Mouse (Mus musculus) CH12.LX (cell line): ENCODE measurements at regions not wholly inside any gene's neighbourhood (a gene's known extent, or its start where the extent isn't known, plus 50 kb on each side); places are given as distances from the start of the nearest gene placed in this dataset.

Experiments used
- DNase-seq: peaks from one replicate; pipeline ENCODE4 v3.0.0-alpha.2; 2013; ENCODE audit errors: extremely low read depth
- H3K27ac ChIP-seq: 2 replicates; pipeline ENCODE4 v1.5.1; 2012; ENCODE audit warnings: low read depth, mild to moderate bottlenecking, control low read depth, moderate library complexity; ENCODE audit not compliant: insufficient read depth
- H3K27me3 ChIP-seq: replicated peaks from 2 replicates; pipeline ENCODE3; 2012; ENCODE audit warnings: inconsistent platforms
- H3K36me3 ChIP-seq, 2 experiments: replicated peaks in 1 of 2; 2 replicates each; pipeline versions ENCODE3 to v1.6.1; 2012; ENCODE audit warnings: inconsistent platforms in 1 of 2, low read length in 1 of 2, mild to moderate bottlenecking in 1 of 2, mixed read lengths in 1 of 2, moderate library complexity in 1 of 2; ENCODE audit not compliant: control insufficient read depth in 1 of 2, insufficient read depth in 1 of 2
- H3K4me1 ChIP-seq, 2 experiments: 2 replicates each; pipeline ENCODE4 v1.6.1; 2012; ENCODE audit warnings: inconsistent platforms in 1 of 2, moderate library complexity in 1 of 2; ENCODE audit not compliant: insufficient read depth in 2 of 2, control insufficient read depth in 1 of 2
- H3K4me2 ChIP-seq: 2 replicates; pipeline ENCODE4 v1.6.1; 2012; ENCODE audit warnings: low read depth, mild to moderate bottlenecking, control low read depth; ENCODE audit not compliant: poor library complexity, insufficient read depth, severe bottlenecking
- H3K4me3 ChIP-seq, 3 experiments: fragments of 150-350 bp in 1 of 3; sonication (generic) in 1 of 3; replicated peaks in 1 of 3; 2 replicates each; pipeline versions ENCODE3 to v1.5.1; 2011 to 2012; ENCODE audit warnings: low read depth in 2 of 3, low read length in 2 of 3, mild to moderate bottlenecking in 2 of 3, moderate library complexity in 2 of 3, control low read depth in 1 of 3, improper control_type of control experiment in 1 of 3, inconsistent platforms in 1 of 3, mixed read lengths in 1 of 3; ENCODE audit not compliant: poor library complexity in 1 of 3
- H3K79me2 ChIP-seq: replicated peaks from 2 replicates; pipeline ENCODE4 v1.6.1; 2012; ENCODE audit warnings: mild to moderate bottlenecking, moderate library complexity; ENCODE audit not compliant: control insufficient read depth, poor library complexity, insufficient read depth, severe bottlenecking; ENCODE audit errors: extremely low read depth
- H3K9ac ChIP-seq: 2 replicates; pipeline ENCODE4 v1.6.1; 2012; ENCODE audit warnings: low read depth, mild to moderate bottlenecking, control low read depth, moderate library complexity; ENCODE audit not compliant: insufficient read depth
- H3K9me3 ChIP-seq: replicated peaks from 2 replicates; pipeline ENCODE3; 2012; ENCODE audit warnings: low read length, inconsistent platforms, mixed read lengths
- BHLHE40 ChIP-seq: IDR thresholded peaks from 2 replicates; pipeline ENCODE4 v1.6.1; 2011; ENCODE audit warnings: mild to moderate bottlenecking, low read depth, low read length, improper control_type of control experiment
- CHD1 ChIP-seq: IDR thresholded peaks from 2 replicates; pipeline ENCODE4 v1.6.1; 2012; ENCODE audit warnings: low read depth, low read length, improper control_type of control experiment, inconsistent platforms
- CTCF ChIP-seq, 2 experiments: IDR thresholded peaks in 1 of 2; conservative IDR thresholded peaks in 1 of 2; 2 replicates each; pipeline ENCODE4 v1.5.1; 2011 to 2012; ENCODE audit warnings: low read depth in 2 of 2, low read length in 2 of 2, improper control_type of control experiment in 1 of 2, inconsistent platforms in 1 of 2, mild to moderate bottlenecking in 1 of 2, moderate library complexity in 1 of 2
- E2F4 ChIP-seq: IDR thresholded peaks from 2 replicates; pipeline ENCODE4 v1.6.1; 2011; ENCODE audit warnings: low read depth, low read length, improper control_type of control experiment; ENCODE audit not compliant: insufficient replicate concordance
- EP300 ChIP-seq: IDR thresholded peaks from 2 replicates; pipeline ENCODE4 v1.6.1; 2011; ENCODE audit warnings: low read length, improper control_type of control experiment
- GABPA ChIP-seq: IDR thresholded peaks from 2 replicates; pipeline ENCODE4 v1.6.1; 2012; ENCODE audit warnings: low read depth, low read length, improper control_type of control experiment, inconsistent platforms; ENCODE audit not compliant: insufficient replicate concordance
- JUN ChIP-seq: IDR thresholded peaks from 2 replicates; pipeline ENCODE4 v1.6.1; 2011; ENCODE audit warnings: low read depth, mild to moderate bottlenecking, low read length, improper control_type of control experiment, moderate library complexity; ENCODE audit not compliant: insufficient read depth
- JUND ChIP-seq: conservative IDR thresholded peaks from 2 replicates; pipeline ENCODE4 v1.6.1; 2011; ENCODE audit warnings: low read depth, low read length, improper control_type of control experiment
- KAT2A ChIP-seq: IDR thresholded peaks from 2 replicates; pipeline ENCODE4 v1.6.1; 2012; ENCODE audit warnings: low read length, improper control_type of control experiment, inconsistent platforms; ENCODE audit not compliant: insufficient replicate concordance
- MAFK ChIP-seq: IDR thresholded peaks from 2 replicates; pipeline ENCODE4 v1.6.1; 2011; ENCODE audit warnings: low read length, improper control_type of control experiment; ENCODE audit not compliant: insufficient replicate concordance
- MAZ ChIP-seq: IDR thresholded peaks from 2 replicates; pipeline ENCODE4 v1.6.1; 2012; ENCODE audit warnings: low read depth, mild to moderate bottlenecking, inconsistent platforms, low read length, improper control_type of control experiment, moderate library complexity
- MEF2A ChIP-seq: IDR thresholded peaks from 2 replicates; pipeline ENCODE4 v1.6.1; 2014; ENCODE audit warnings: low read depth, mild to moderate bottlenecking, inconsistent platforms, low read length, improper control_type of control experiment, borderline replicate concordance
- MXI1 ChIP-seq: IDR thresholded peaks from 2 replicates; pipeline ENCODE4 v1.6.1; 2011; ENCODE audit warnings: mild to moderate bottlenecking, low read depth, low read length, improper control_type of control experiment
- MYC ChIP-seq: IDR thresholded peaks from 2 replicates; pipeline ENCODE4 v1.6.1; 2011; ENCODE audit warnings: low read depth, mild to moderate bottlenecking, improper control_type of control experiment, low read length
- NRF1 ChIP-seq: IDR thresholded peaks from 2 replicates; pipeline ENCODE4 v1.6.1; 2014; ENCODE audit warnings: low read depth, mild to moderate bottlenecking, inconsistent platforms, low read length, improper control_type of control experiment, moderate library complexity
- POLR2A ChIP-seq: IDR thresholded peaks from 2 replicates; pipeline ENCODE4 v1.6.1; 2011; ENCODE audit warnings: low read depth, mild to moderate bottlenecking, improper control_type of control experiment, low read length
- RAD21 ChIP-seq: IDR thresholded peaks from 2 replicates; pipeline ENCODE4 v1.6.1; 2011; ENCODE audit warnings: low read depth, mild to moderate bottlenecking, low read length, improper control_type of control experiment, moderate library complexity
- RCOR1 ChIP-seq: conservative IDR thresholded peaks from 2 replicates; pipeline ENCODE4 v1.6.1; 2012; ENCODE audit warnings: low read depth, mild to moderate bottlenecking, inconsistent platforms, low read length, improper control_type of control experiment
- SIN3A ChIP-seq: IDR thresholded peaks from 2 replicates; pipeline ENCODE4 v1.6.1; 2012; ENCODE audit warnings: low read length, improper control_type of control experiment, inconsistent platforms
- SMC3 ChIP-seq: IDR thresholded peaks from 2 replicates; pipeline ENCODE4 v1.6.1; 2011; ENCODE audit warnings: low read depth, low read length, improper control_type of control experiment
- TBP ChIP-seq: conservative IDR thresholded peaks from 2 replicates; pipeline ENCODE4 v1.6.1; 2011; ENCODE audit warnings: low read depth, low read length, improper control_type of control experiment
- TCF12 ChIP-seq: IDR thresholded peaks from 2 replicates; pipeline ENCODE4 v1.6.1; 2014; ENCODE audit warnings: low read depth, mild to moderate bottlenecking, inconsistent platforms, low read length, improper control_type of control experiment
- UBTF ChIP-seq: IDR thresholded peaks from 2 replicates; pipeline ENCODE4 v1.6.1; 2012; ENCODE audit warnings: low read depth, mild to moderate bottlenecking, inconsistent platforms, low read length, improper control_type of control experiment, moderate library complexity
- USF1 ChIP-seq: IDR thresholded peaks from 2 replicates; pipeline ENCODE4 v1.6.1; 2014; ENCODE audit warnings: low read depth, mild to moderate bottlenecking, inconsistent platforms, low read length, improper control_type of control experiment
- USF2 ChIP-seq: conservative IDR thresholded peaks from 2 replicates; pipeline ENCODE4 v1.6.1; 2011; ENCODE audit warnings: low read depth, low read length, improper control_type of control experiment
- ZKSCAN1 ChIP-seq: IDR thresholded peaks from 2 replicates; pipeline ENCODE4 v1.6.1; 2012; ENCODE audit warnings: low read depth, inconsistent platforms, low read length, improper control_type of control experiment, borderline replicate concordance
- ZNF384 ChIP-seq: IDR thresholded peaks from 2 replicates; pipeline ENCODE4 v1.6.1; 2012; ENCODE audit warnings: low read depth, low read length, improper control_type of control experiment, inconsistent platforms
- dilution Hi-C: fragments of 300-500 bp; cut with MboI; formaldehyde crosslinking; loops from 2 replicates; pipeline ENCODE4 v1.14.3; 2020; ENCODE audit warnings: low sequenced_read_pairs; ENCODE audit not compliant: extremely low pct_unique_long_range_greater_than_20kb, extremely low pct_ligation_motif_present
- in situ Hi-C: fragments of 300-500 bp; cut with MboI; formaldehyde crosslinking; loops from 3 replicates; pipeline ENCODE4 v1.14.3; 2019; ENCODE audit warnings: low sequenced_read_pairs, low pct_ligation_motif_present, low pct_unique_long_range_greater_than_20kb, mixed read lengths

DNA sequence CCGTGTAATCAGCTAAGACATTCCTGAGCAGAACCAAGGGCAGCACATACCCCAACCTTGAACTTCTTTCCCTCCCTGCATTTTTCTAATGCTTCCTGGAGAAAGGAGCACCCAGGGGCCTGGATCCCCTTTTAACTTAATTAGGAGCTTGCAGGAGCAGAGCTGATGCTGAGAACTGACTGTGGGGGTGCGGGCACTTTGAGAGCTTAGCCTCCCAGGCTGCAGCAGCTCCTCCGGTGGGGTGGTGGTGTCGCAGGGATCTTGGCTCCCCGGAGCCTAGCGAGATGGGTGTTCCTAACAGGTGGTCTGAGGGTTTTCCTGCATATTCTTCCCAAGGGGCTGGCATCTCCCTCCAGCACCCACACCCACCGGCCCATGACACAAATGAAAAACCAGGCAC lies 289.4 kb downstream of the Mycn start:
- dilution Hi-C loops (no loop called here), in situ Hi-C loops (no loop called here)
- no peak overlapping the region for H3K27ac ChIP-seq
- no peaks in the 10 kb centered on the region for H3K9me3 ChIP-seq
- no peaks in the 10 kb centered on the region for H3K4me1 ChIP-seq
- no peak overlapping the region for H3K4me2 ChIP-seq
- no peak overlapping the region for H3K9ac ChIP-seq
- TF ChIP-seq JUN (no peak), JUND (no peak), MAFK (no peak), SIN3A (no peak), SMC3 (no peak), POLR2A (no peak), UBTF (no peak), EP300 (no peak), MYC (no peak), RCOR1 (no peak), MEF2A (no peak), USF1 (no peak), BHLHE40 (no peak), TCF12 (no peak), TBP (no peak), RAD21 (no peak), NRF1 (no peak)
- no peak overlapping the region for H3K4me3 ChIP-seq
- no peaks in the 10 kb centered on the region for H3K79me2 ChIP-seq
- no peaks in the 10 kb centered on the region for H3K27me3 ChIP-seq
- H3K36me3 ChIP-seq: no peaks in the 10 kb centered on the region
- no peak for DNase-seq

DNA sequence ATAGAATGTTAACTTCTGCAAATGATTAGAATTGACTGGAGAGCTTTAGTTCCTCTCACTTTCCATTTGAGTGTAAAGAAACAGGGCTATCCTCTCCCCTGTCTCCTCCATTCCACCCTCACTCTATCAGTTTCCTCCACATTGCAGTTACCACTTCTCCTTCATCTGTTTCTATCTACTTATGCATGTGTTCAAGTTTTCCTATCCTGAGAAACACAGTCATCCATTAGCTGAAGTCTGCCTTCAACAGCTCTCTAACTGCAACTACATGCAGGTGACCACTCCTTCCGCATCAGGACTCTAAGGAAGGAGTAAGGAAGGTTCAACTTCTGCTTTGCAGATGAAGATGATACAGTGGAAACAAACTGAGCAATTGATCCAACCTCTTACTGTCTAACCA lies 291.4 kb downstream of the Mycn start:
- in situ Hi-C loops: no loop called here
- TF ChIP-seq KAT2A (no peak), JUND (no peak), E2F4 (no peak), ZKSCAN1 (no peak), UBTF (no peak), MAZ (no peak), MYC (no peak), USF1 (no peak), USF2 (no peak), CTCF (conservative IDR thresholded peaks at IDR 0.05 in 1 of 2, IDR thresholded peaks at IDR 0.05 in 1 of 2; ENCODE audit: low read depth in 2 of 2, low read length in 2 of 2) (no peak), CHD1 (no peak), RCOR1 (no peak), BHLHE40 (no peak), MXI1 (no peak), NRF1 (no peak), JUN (no peak), ZNF384 (no peak), MEF2A (no peak), GABPA (no peak), TCF12 (no peak)
- H3K9me3 ChIP-seq: no peaks in the 10 kb centered on the region
- H3K79me2 ChIP-seq: no peaks in the 10 kb centered on the region
- no peaks in the 10 kb centered on the region for H3K36me3 ChIP-seq
- no peaks in the 10 kb centered on the region for H3K4me1 ChIP-seq
- no peak for DNase-seq
- H3K9ac ChIP-seq: no peak overlapping the region
- no peak overlapping the region for H3K27ac ChIP-seq
- no peak overlapping the region for H3K4me3 ChIP-seq
- dilution Hi-C loops: no loop called here
- H3K4me2 ChIP-seq: no peak overlapping the region
- H3K27me3 ChIP-seq: no peaks in the 10 kb centered on the region
